Mouse (Mus musculus) small intestine, adult 2 months (tissue): Measurements from ENCODE around the gene Kif28.

Experiments
- CTCF ChIP-seq: fragments of 200-500 bp; IDR thresholded peaks from 2 replicates; pipeline ENCODE4 v1.5.1; 2012; ENCODE audit warnings: low read depth, mild to moderate bottlenecking, control low read depth, inconsistent platforms, low read length, moderate library complexity, mixed read lengths; ENCODE audit not compliant: insufficient replicate concordance, insufficient read length; ENCODE audit errors: extremely low read depth
- POLR2A ChIP-seq: fragments of 200-500 bp; IDR thresholded peaks from 2 replicates; pipeline ENCODE4 v1.6.1; 2012; ENCODE audit warnings: low read depth, mild to moderate bottlenecking, control low read depth, inconsistent platforms, low read length, moderate library complexity

- no peak for TF ChIP-seq POLR2A
- no peak for TF ChIP-seq CTCF
Observed at GRCm38 (mm10) chr1:179710739-179711138, 34.3 kb downstream of the Kif28 start.
